21 mouse cellular contexts compared by ENCODE assay signal in genomic region chr8:102845362-102845761, GRCm38 (mm10). TPM values are rescaled to one million over a fixed set of nuclear protein-coding genes. Genes with fewer than 3 reads are reported as not detected.
A peak's percentile ranks its signal among the peaks of the same experiment; 100 is the strongest.
DNase-seq lines count a peak whose midpoint lies in the region; ATAC-seq lines count a peak whose summit lies in the region.
"Had no signal": no experiment of that assay in that cellular context is flagged by ENCODE, and none has a peak within 500 bp of the region (broad histone marks: within the 10 kb centered on the region; RNA-seq: fewer than 3 reads in every experiment).

No protein-coding gene starts in this region.

- no peak overlapping the region for H3K4me2 ChIP-seq in lung, embryonic 16.5 days (ENCODE audit: low read depth, low read length)
- H3K4me2 ChIP-seq in hindbrain, embryonic 12.5 days (replicated peaks), result no peak overlapping the region
- H3K4me2 ChIP-seq: embryonic facial prominence, embryonic 12.5 days; forebrain, embryonic 13.5 days; liver, embryonic 11.5 days; midbrain, embryonic 13.5 days; neural tube, embryonic 13.5 days had no signal

- no peak overlapping the region for H3K4me3 ChIP-seq in lung, embryonic 16.5 days (ENCODE audit: low read length)
- no peak overlapping the region for H3K4me3 ChIP-seq in hindbrain, embryonic 12.5 days
- H3K4me3 ChIP-seq: embryonic facial prominence, embryonic 12.5 days; erythroblast, embryonic 14.5 days; forebrain, embryonic 13.5 days; midbrain, embryonic 13.5 days; neural tube, embryonic 13.5 days had no signal

- no peaks in the 10 kb centered on the region for H3K9me3 ChIP-seq in lung, embryonic 16.5 days (ENCODE audit: control insufficient read depth, low read length)
- no peaks in the 10 kb centered on the region for H3K9me3 ChIP-seq in hindbrain, embryonic 12.5 days (replicated peaks)
- H3K9me3 ChIP-seq: embryonic facial prominence, embryonic 12.5 days; forebrain, embryonic 13.5 days; midbrain, embryonic 13.5 days; neural tube, embryonic 13.5 days had no signal

- no peaks in the 10 kb centered on the region for H3K27me3 ChIP-seq in lung, embryonic 16.5 days (ENCODE audit: control insufficient read depth, insufficient read depth, low read depth, low read length)
- H3K27me3 ChIP-seq in hindbrain, embryonic 12.5 days, result no peaks in the 10 kb centered on the region
- H3K27me3 ChIP-seq: embryonic facial prominence, embryonic 12.5 days; forebrain, embryonic 13.5 days; midbrain, embryonic 13.5 days; neural tube, embryonic 13.5 days had no signal

- H3K36me3 ChIP-seq in lung, embryonic 16.5 days (ENCODE audit: control insufficient read depth, insufficient read depth, low read length), result no peaks in the 10 kb centered on the region
- H3K36me3 ChIP-seq in hindbrain, embryonic 12.5 days, result no peaks in the 10 kb centered on the region
- H3K36me3 ChIP-seq: embryonic facial prominence, embryonic 12.5 days; midbrain, embryonic 13.5 days; neural tube, embryonic 13.5 days had no signal

- no peak for DNase-seq in lung, adult 18-20 months
- DNase-seq in kidney, postnatal 10 days, result peak; percentile 34
- peak; percentile 7 for DNase-seq in lung, postnatal 25 days (ENCODE audit: low spot score)
- no peak for DNase-seq in retina, postnatal 1 day
- DNase-seq: adrenal gland, adult 2 months; cerebellum, adult 9-10 months; gastrocnemius, postnatal 10 days; heart, adult 11 months; heart, postnatal 4 days; thymus, adult 18-20 months had no signal

- H3K9ac ChIP-seq in lung, embryonic 16.5 days (ENCODE audit: low read length), result no peak overlapping the region
- no peak overlapping the region for H3K9ac ChIP-seq in hindbrain, embryonic 12.5 days
- H3K9ac ChIP-seq: embryonic facial prominence, embryonic 12.5 days; forebrain, embryonic 13.5 days; midbrain, embryonic 13.5 days; neural tube, embryonic 13.5 days had no signal

- H3K4me1 ChIP-seq in lung, embryonic 16.5 days (replicated peaks; ENCODE audit: control insufficient read depth, insufficient read depth, low read length), result no peaks in the 10 kb centered on the region
- no peaks in the 10 kb centered on the region for H3K4me1 ChIP-seq in hindbrain, embryonic 12.5 days
- H3K4me1 ChIP-seq: embryonic facial prominence, embryonic 12.5 days; forebrain, embryonic 13.5 days; midbrain, embryonic 13.5 days; neural tube, embryonic 13.5 days had no signal

- ATAC-seq in lung, embryonic 16.5 days (ENCODE audit: low read depth), result peak; percentile 95
- no peak for ATAC-seq in megakaryocyte-erythroid progenitor cell, adult 5-6 weeks (replicated peaks; ENCODE audit: low FRiP score, low TSS enrichment, poor library complexity, severe bottlenecking)
- ATAC-seq in hindbrain, embryonic 12.5 days (ENCODE audit: low FRiP score), result no peak
- ATAC-seq: forebrain, embryonic 13.5 days; hindbrain, postnatal 0 days; midbrain, embryonic 13.5 days had no signal

- no peak overlapping the region for H3K27ac ChIP-seq in lung, embryonic 16.5 days (ENCODE audit: low read length)
- H3K27ac ChIP-seq in hindbrain, embryonic 12.5 days, result no peak overlapping the region
- H3K27ac ChIP-seq: embryonic facial prominence, embryonic 12.5 days; forebrain, embryonic 13.5 days; hindbrain, postnatal 0 days; macrophage; midbrain, embryonic 13.5 days; neural tube, embryonic 13.5 days had no signal

RNA-seq across cellular contexts. Expression of gene Cdh11, which starts 59.9 kb away (rescaled TPM):
- polyA plus RNA-seq in lung, embryonic 16.5 days (2015; fragmentation: Nextera tagmentation; extraction: Ambion mirVana), result 151 and 156 TPM in 2 replicates
- total RNA-seq in megakaryocyte-erythroid progenitor cell, adult 5-6 weeks (2014; fragmentation: Nextera tagmentation), result 0.10 TPM in 1 of 2 replicates, not detected in the other
- 0.19 TPM in 1 of 2 replicates, not detected in the other for total RNA-seq in megakaryocyte-erythroid progenitor cell, adult 5-6 weeks (2017)
- polyA plus RNA-seq in hindbrain, embryonic 12.5 days (2016; fragmentation: Nextera tagmentation; extraction: Ambion mirVana), result 100 and 109 TPM in 2 replicates
- polyA plus RNA-seq: erythroblast, embryonic 14.5 days had no signal

Comparison
In these comparisons a context has a peak if more than half of its experiments do, and no peak if none do; other contexts are left out.
1. DNase-seq: peak in kidney, postnatal 10 days (single experiment) and lung, postnatal 25 days (single experiment); none in lung, adult 18-20 months (0 of 2) and retina, postnatal 1 day (single experiment).